In the genomic region with DNA sequence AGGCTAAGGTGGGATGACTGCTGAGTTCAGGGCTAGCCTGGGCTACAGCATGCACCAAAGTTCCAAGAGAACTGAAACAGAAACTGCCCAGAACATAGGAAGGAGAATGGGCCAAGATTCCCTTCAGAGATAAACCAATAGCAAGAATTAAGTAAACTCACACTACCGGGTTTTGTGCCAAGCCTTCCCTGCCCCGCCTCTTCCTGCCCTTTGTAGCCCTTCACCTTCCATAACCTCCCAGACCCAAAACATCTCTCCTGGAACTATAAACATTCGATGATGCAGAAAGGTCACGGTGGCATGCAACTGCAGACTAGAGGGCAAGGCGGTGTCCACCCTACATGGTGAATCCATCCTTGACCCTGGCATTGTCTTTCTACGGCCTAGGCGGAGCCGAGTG, we compare ENCODE assay signal across 24 mouse cellular contexts. TPM values are rescaled to one million over a fixed set of nuclear protein-coding genes. Genes with fewer than 3 reads are reported as not detected.
DNase-seq lines count a peak whose midpoint lies in the region; ATAC-seq and TF ChIP-seq lines count a peak whose summit lies in the region.
"Had no signal": no experiment of that assay in that cellular context is flagged by ENCODE, and none has a peak within 500 bp of the region (broad histone marks: within the 10 kb centered on the region; RNA-seq: fewer than 3 reads in every experiment).

No protein-coding gene starts in this region.

- no peak overlapping the region for H3K4me2 ChIP-seq in lung, postnatal 0 days (replicated peaks; ENCODE audit: low read depth, low read length)
- H3K4me2 ChIP-seq in hindbrain, embryonic 14.5 days (replicated peaks), result no peak overlapping the region
- H3K4me2 ChIP-seq: embryonic facial prominence, embryonic 12.5 days; embryonic facial prominence, embryonic 15.5 days; heart, embryonic 11.5 days; hindbrain, embryonic 13.5 days had no signal

- TF ChIP-seq POLR2A in testis, adult 2 months (IDR thresholded peaks at IDR 0.05; ENCODE audit: control insufficient read depth, low read depth, low read length), result no peak

- no peaks in the 10 kb centered on the region for H3K27me3 ChIP-seq in testis, adult 2 months (ENCODE audit: control insufficient read depth, insufficient read depth, low read length)
- H3K27me3 ChIP-seq in lung, postnatal 0 days (replicated peaks; ENCODE audit: insufficient read depth, low read length), result no peaks in the 10 kb centered on the region
- H3K27me3 ChIP-seq in hindbrain, embryonic 14.5 days (ENCODE audit: control insufficient read depth, insufficient read depth, low read length), result no peaks in the 10 kb centered on the region
- H3K27me3 ChIP-seq: embryonic facial prominence, embryonic 12.5 days; embryonic facial prominence, embryonic 15.5 days; hindbrain, embryonic 13.5 days had no signal

- peaks cover 4% of the 10 kb centered on the region for H3K4me1 ChIP-seq in testis, adult 2 months (ENCODE audit: control insufficient read depth, insufficient read depth, low read length)
- no peaks in the 10 kb centered on the region for H3K4me1 ChIP-seq in lung, postnatal 0 days (ENCODE audit: insufficient read depth, low read depth, low read length)
- no peaks in the 10 kb centered on the region for H3K4me1 ChIP-seq in hindbrain, embryonic 14.5 days (replicated peaks; ENCODE audit: control insufficient read depth, insufficient read depth, low read length)
- H3K4me1 ChIP-seq: embryonic facial prominence, embryonic 12.5 days; hindbrain, embryonic 10.5 days; hindbrain, embryonic 13.5 days had no signal

- H3K36me3 ChIP-seq in testis, adult 2 months (ENCODE audit: control insufficient read depth, insufficient read depth, low read length), result no peaks in the 10 kb centered on the region; the same call in none of the 2 replicates
- H3K36me3 ChIP-seq in lung, postnatal 0 days (ENCODE audit: insufficient read depth, low read length), result no peaks in the 10 kb centered on the region
- H3K36me3 ChIP-seq in hindbrain, embryonic 14.5 days (replicated peaks; ENCODE audit: control insufficient read depth, insufficient read depth), result 0 out of 2 replicates have a peak, but pooled peaks cover 3% of the 10 kb centered on the region
- H3K36me3 ChIP-seq: embryonic facial prominence, embryonic 12.5 days; hindbrain, embryonic 13.5 days had no signal

- peak; percentile 62; the same call in 1 of the 2 replicates for TF ChIP-seq EP300 in lung, postnatal 0 days (IDR thresholded peaks at IDR 0.05)

- peak; percentile 53 for ATAC-seq in lung, postnatal 0 days
- ATAC-seq in hindbrain, embryonic 14.5 days (ENCODE audit: low FRiP score), result no peak
- ATAC-seq: forebrain, embryonic 14.5 days; forebrain, postnatal 0 days; hindbrain, postnatal 0 days had no signal

- no peaks in the 10 kb centered on the region for H3K9me3 ChIP-seq in lung, postnatal 0 days (ENCODE audit: low read length)
- no peaks in the 10 kb centered on the region for H3K9me3 ChIP-seq in hindbrain, embryonic 14.5 days (ENCODE audit: control insufficient read depth, low read length)
- H3K9me3 ChIP-seq: embryonic facial prominence, embryonic 12.5 days; embryonic facial prominence, embryonic 15.5 days; hindbrain, embryonic 10.5 days; hindbrain, embryonic 13.5 days had no signal

- no peak overlapping the region for H3K9ac ChIP-seq in lung, postnatal 0 days (replicated peaks; ENCODE audit: low read depth)
- H3K9ac ChIP-seq in hindbrain, embryonic 14.5 days, result no peak overlapping the region
- H3K9ac ChIP-seq: embryonic facial prominence, embryonic 12.5 days; embryonic facial prominence, embryonic 15.5 days; forebrain, postnatal 0 days; hindbrain, embryonic 13.5 days had no signal

- DNase-seq in testis, postnatal 10 days (ENCODE audit: low spot score), result no peak
- DNase-seq in lung, postnatal 0 days (ENCODE audit: low spot score), result no peak
- DNase-seq in lung, postnatal 25 days (ENCODE audit: low spot score), result peak; percentile 84
- no peak for DNase-seq in adrenal gland, adult 18-20 months (ENCODE audit: low spot score in 2 of 2)
- no peak for DNase-seq in embryo, embryonic 9.5 days (ENCODE audit: extremely low spot score)
- no peak for DNase-seq in hindbrain, embryonic 14.5 days (ENCODE audit: low spot score)
- DNase-seq: adrenal gland, postnatal 10 days; adrenal gland, postnatal 36 days; B cell, adult 2 months; cerebellum, adult 18-20 months; cerebellum, adult 9-10 months; cerebellum, postnatal 14 days; forebrain, postnatal 0 days; gastrocnemius, adult 2 months; gastrocnemius, postnatal 14 days; heart, adult 11 months had no signal

- no peak overlapping the region for H3K27ac ChIP-seq in testis, adult 2 months (ENCODE audit: control insufficient read depth, insufficient read depth, low read depth, low read length)
- H3K27ac ChIP-seq in lung, postnatal 0 days (ENCODE audit: low read length), result no peak overlapping the region
- H3K27ac ChIP-seq in hindbrain, embryonic 14.5 days, result no peak overlapping the region
- H3K27ac ChIP-seq: embryonic facial prominence, embryonic 12.5 days; embryonic facial prominence, embryonic 15.5 days; gastrocnemius, adult 2 months; hindbrain, embryonic 10.5 days; hindbrain, embryonic 13.5 days; hindbrain, postnatal 0 days had no signal

- no peak for TF ChIP-seq CTCF in testis, adult 2 months (IDR thresholded peaks at IDR 0.05; ENCODE audit: control insufficient read depth, insufficient read depth, insufficient replicate concordance, low read depth, low read length)
- no peak for TF ChIP-seq CTCF in lung, postnatal 0 days (IDR thresholded peaks at IDR 0.05)

- 79% methylated on average over 8 of the region's 8 CpGs for WGBS in lung, postnatal 0 days
- WGBS in hindbrain, embryonic 14.5 days, result 87% methylated on average over 8 of the region's 8 CpGs

- peak overlapping the region; percentile 63 for H3K4me3 ChIP-seq in testis, adult 2 months (ENCODE audit: control insufficient read depth, low read depth, low read length)
- no peak overlapping the region for H3K4me3 ChIP-seq in lung, postnatal 0 days (ENCODE audit: low read depth, low read length)
- H3K4me3 ChIP-seq in hindbrain, embryonic 14.5 days (replicated peaks; ENCODE audit: low read length), result no peak overlapping the region
- H3K4me3 ChIP-seq: embryonic facial prominence, embryonic 12.5 days; embryonic facial prominence, embryonic 15.5 days; gastrocnemius, adult 2 months; hindbrain, embryonic 10.5 days; hindbrain, embryonic 13.5 days had no signal

RNA-seq across cellular contexts. Expression of gene Grtp1, which starts 10.2 kb away (rescaled TPM):
- polyA plus RNA-seq in testis, adult 2 months (2012; rRNA removed), result 1.6 and 97.7 TPM in 2 replicates
- 2.0 and 2.5 TPM in 2 replicates for polyA plus RNA-seq in lung, postnatal 0 days (2015; fragmentation: Nextera tagmentation; extraction: Ambion mirVana)
- 10 to 100 TPM in 1 of 2 experiments, 1 to 10 TPM in 1; 9.1 to 15.3 TPM for total RNA-seq in adrenal gland, adult 18-20 months (2021)
- polyA plus RNA-seq in hindbrain, embryonic 14.5 days (2014; fragmentation: Nextera tagmentation; extraction: Ambion mirVana), result 11.7 and 12.6 TPM in 2 replicates

RNA-seq across cellular contexts. Expression of gene Lamp1, which starts 31.3 kb away (rescaled TPM):
- polyA plus RNA-seq in testis, adult 2 months (2012; rRNA removed), result 583 and 634 TPM in 2 replicates
- polyA plus RNA-seq in lung, postnatal 0 days (2015; fragmentation: Nextera tagmentation; extraction: Ambion mirVana), result 508 and 522 TPM in 2 replicates
- total RNA-seq in adrenal gland, adult 18-20 months (2021), result 100 to 1,000 TPM; 456 to 471 TPM
- 331 and 347 TPM in 2 replicates for polyA plus RNA-seq in hindbrain, embryonic 14.5 days (2014; fragmentation: Nextera tagmentation; extraction: Ambion mirVana)
